Mouse (Mus musculus): ENCODE results near the gene Macrod2.

- TF ChIP-seq CTCF (IDR thresholded peaks at IDR 0.05; ENCODE audit: low read depth, low read length) (no peak), POLR2A (IDR thresholded peaks at IDR 0.05; ENCODE audit: extremely low read depth, insufficient read depth, low read length) (no peak)
These were observed 871.5 kb downstream of the Macrod2 start for GRCm38 (mm10) chr2:141266591-141266990.
